Mouse (Mus musculus) liver, adult 2 months (tissue): ENCODE measurements at regions not wholly inside any gene's neighbourhood (a gene's known extent, or its start where the extent isn't known, plus 50 kb on each side); places are given as distances from the start of the nearest gene placed in this dataset.

Experiments used
- CTCF ChIP-seq: fragments of 200-500 bp; IDR thresholded peaks from 2 replicates; pipeline ENCODE4 v1.5.1; 2011; ENCODE audit warnings: low read depth, low read length, control low read depth
- POLR2A ChIP-seq: fragments of 200-500 bp; IDR thresholded peaks from 2 replicates; pipeline ENCODE4 v1.6.1; 2011; ENCODE audit warnings: low read length, control low read depth; ENCODE audit not compliant: insufficient read depth; ENCODE audit errors: extremely low read depth

DNA sequence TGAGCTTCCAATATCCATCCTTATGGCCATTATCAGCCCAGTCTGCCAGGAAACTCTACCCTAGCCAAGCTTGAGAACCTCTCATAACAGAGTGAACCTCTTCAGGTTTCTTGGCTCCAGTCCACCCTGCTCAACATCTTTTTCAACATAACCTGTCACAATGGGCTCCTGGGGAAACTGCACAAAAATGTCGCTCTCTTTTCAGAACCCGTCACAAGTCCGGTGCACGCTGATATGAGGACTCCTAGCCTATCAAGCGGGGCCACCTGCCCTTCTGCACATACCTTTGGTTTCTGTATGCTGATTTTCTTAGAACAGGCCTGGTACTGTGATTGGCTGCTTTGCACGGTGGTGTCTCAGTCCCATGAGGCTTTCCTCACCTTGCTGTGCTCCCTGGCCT lies 216.9 kb downstream of the Pik3r1 start:
- TF ChIP-seq CTCF = no peak
- no peak for TF ChIP-seq POLR2A
